Mouse (Mus musculus) layer of hippocampus, adult 2 months (tissue): Measurements from ENCODE around the gene Tenm2. TPM values are rescaled to one million over a fixed set of nuclear protein-coding genes. Genes with fewer than 3 reads are reported as not detected.
A peak's percentile ranks its signal among the peaks of the same experiment; 100 is the strongest.

Experiments
- DNase-seq, 2 experiments: peaks; one replicate each; pipeline ENCODE4 v3.0.0; 2022; ENCODE audit warnings: low spot score in 2 of 2
- H3K27ac ChIP-seq: fragments of 200-600 bp; 2 replicates; pipeline ENCODE4 v1.8.1; 2022
- H3K4me3 ChIP-seq: fragments of 200-600 bp; 2 replicates; pipeline ENCODE4 v1.8.1; 2022; ENCODE audit warnings: mild to moderate bottlenecking
- CTCF ChIP-seq: fragments of 200-600 bp; conservative IDR thresholded peaks from 2 replicates; pipeline ENCODE4 v1.8.1; 2022; ENCODE audit warnings: antibody characterized with exemption, mild to moderate bottlenecking, moderate library complexity
- total RNA-seq, 2 experiments: library from RNA; stranded (reverse); gene quantifications; 2 replicates each; pipeline ENCODE4 v1.2.3; 2021

The Tenm2 gene
- total RNA-seq, 2 experiments from 2014 or later, result 153 to 165 TPM

DNA sequence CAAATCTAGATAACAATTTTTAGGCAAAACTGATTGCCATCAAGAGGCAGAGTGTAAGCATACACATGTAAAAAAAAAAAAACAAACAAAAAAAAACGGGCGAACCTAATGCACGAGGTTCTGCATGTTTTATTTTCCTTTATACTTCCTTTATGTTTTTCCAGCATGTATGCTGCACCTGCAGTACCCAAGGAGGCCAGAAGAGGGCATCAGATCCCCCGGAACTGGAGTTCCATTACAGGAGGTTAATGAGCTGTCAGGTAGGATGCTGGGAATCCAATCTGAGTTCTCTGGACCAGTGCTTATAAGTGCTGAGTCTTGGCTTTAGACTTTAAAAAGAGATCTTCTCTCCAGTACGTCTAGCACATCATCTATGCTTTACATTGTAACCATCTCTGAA, 189.1 kb downstream of the Tenm2 start:
- TF ChIP-seq CTCF, result peak; percentile 77
- no peak overlapping the region for H3K27ac ChIP-seq
- peak in 1 of 2 experiments; percentile 25 for DNase-seq
- no peak overlapping the region for H3K4me3 ChIP-seq

DNA sequence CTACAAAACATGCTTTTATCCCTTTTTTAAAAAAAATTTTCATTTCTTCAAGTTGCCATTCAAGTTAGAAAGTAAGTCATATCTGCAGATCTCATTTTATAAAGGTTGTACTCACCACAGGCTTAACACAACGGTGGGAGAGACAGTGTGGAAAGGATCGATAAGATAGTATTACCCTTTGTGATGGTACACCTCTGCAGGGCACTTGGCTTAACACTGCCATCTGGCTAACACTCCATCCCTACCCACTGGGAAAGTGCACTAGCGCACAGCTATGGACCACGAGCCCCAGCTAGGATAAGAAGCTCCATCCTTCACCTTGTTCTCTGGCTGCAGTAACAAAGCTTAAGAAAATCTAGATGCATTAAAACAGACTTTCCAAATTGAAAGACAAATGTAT, 194.5 kb downstream of the Tenm2 start:
- DNase-seq, result no peak
- TF ChIP-seq CTCF, result no peak
- H3K4me3 ChIP-seq, result no peak overlapping the region
- no peak overlapping the region for H3K27ac ChIP-seq

DNA sequence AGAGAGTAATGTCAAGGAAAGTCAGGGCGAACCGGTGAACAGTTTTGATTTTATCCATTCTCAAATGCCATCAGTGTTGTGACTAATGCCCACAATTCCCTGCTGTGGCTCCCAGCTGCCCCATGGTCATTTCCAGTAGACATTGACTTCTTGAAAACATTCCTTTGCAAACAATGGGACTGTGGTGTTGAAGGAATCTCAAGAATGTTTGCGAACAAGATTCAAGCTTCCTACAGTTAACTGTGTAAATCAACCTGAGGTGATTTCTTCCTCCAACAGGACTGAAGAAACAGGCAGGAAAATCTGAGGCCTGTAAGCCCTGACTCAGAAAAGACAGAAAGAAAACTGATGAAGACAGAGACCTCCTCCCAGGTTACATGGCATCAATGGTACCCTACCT, 196.5 kb downstream of the Tenm2 start:
- Histone ChIP-seq H3K27ac (no peak overlapping the region), H3K4me3 (no peak overlapping the region)
- TF ChIP-seq CTCF, result no peak
- DNase-seq, result no peak

DNA sequence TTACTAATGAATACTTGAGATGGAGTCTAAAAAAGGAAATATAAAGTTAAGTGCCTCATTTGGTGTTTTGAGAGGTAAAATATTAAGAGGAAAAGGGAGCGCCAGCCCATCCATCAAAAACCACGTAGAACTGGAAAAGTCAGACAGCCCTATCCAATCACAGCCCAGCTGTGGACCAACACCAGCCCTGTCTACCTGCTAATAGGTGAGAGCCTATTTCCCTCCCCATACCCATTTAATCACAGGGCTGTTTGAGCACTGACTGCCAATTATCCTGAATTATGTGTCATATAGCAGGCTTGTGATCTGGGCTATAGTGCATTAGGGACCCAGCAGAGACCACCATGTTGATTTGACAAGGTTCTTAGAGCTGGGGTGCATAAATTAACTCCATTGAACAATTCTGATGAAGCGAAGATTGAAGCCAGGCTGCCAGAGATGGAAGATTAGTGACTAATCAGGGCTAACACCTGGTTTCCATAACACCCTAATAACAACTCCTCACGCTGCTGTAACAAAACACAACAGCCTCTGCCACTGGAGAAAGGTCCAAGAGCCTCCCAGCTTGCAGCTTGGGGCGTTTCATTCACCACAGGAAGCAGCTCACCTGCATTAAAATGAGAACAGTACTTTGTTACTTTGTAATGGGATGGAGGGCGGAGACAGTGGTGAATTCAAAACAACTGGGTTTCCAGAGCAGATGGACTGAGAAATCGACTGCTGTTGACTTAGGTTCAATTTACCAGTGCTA, 204.3 kb downstream of the Tenm2 start:
- Histone ChIP-seq H3K4me3 (no peak overlapping the region), H3K27ac (no peak overlapping the region)
- no peak for DNase-seq
- TF ChIP-seq CTCF, result no peak

DNA sequence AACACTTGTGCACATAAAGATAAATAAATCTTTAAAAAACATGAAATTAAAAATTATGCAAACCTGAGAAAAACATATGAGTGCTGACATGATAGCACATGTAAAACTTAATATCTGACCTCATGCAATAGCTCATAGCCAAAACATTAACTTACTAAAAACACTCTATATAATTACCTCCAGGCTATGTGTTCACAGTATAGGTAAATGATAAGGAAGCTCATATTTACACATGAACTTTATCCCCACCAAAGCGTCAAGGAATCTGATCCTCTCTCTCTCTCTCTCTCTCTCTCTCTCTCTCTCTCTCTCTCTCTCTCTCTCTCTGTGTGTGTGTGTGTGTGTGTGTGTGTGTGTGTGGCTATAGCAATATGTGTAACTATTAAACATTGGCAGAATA, 223.9 kb downstream of the Tenm2 start:
- no peak for DNase-seq
- Histone ChIP-seq H3K4me3 (no peak overlapping the region), H3K27ac (no peak overlapping the region)
- no peak for TF ChIP-seq CTCF

- H3K27ac ChIP-seq, result peak overlapping the region; percentile 24; the same call in 1 of the 2 replicates
- no peak overlapping the region for H3K4me3 ChIP-seq
- peak in 1 of 2 experiments; percentile 8 for DNase-seq
- TF ChIP-seq CTCF, result peak; percentile 64
These were observed 226.5 kb downstream of the Tenm2 start for GRCm38 (mm10) chr11:37009243-37009642.

- no peak for DNase-seq
- H3K4me3 ChIP-seq, result no peak overlapping the region
- no peak for TF ChIP-seq CTCF
- H3K27ac ChIP-seq, result no peak overlapping the region
These were observed 238.1 kb downstream of the Tenm2 start for GRCm38 (mm10) chr11:36997668-36998067.

- no peak for TF ChIP-seq CTCF
- no peak for DNase-seq
- Histone ChIP-seq H3K27ac (no peak overlapping the region), H3K4me3 (no peak overlapping the region)
These were observed 244.9 kb downstream of the Tenm2 start for GRCm38 (mm10) chr11:36990895-36991294.

GRCm38 (mm10) chr11:36988776-36989565, 246.8 kb downstream of the Tenm2 start:
- TF ChIP-seq CTCF, result peak; percentile 82
- Histone ChIP-seq H3K4me3 (no peak overlapping the region), H3K27ac (peak overlapping the region; percentile 21)
- peak in 1 of 2 experiments; percentile 48 for DNase-seq

GRCm38 (mm10) chr11:36974142-36974541, 261.6 kb downstream of the Tenm2 start:
- DNase-seq, result no peak
- TF ChIP-seq CTCF, result no peak
- Histone ChIP-seq H3K27ac (no peak overlapping the region), H3K4me3 (no peak overlapping the region)

DNA sequence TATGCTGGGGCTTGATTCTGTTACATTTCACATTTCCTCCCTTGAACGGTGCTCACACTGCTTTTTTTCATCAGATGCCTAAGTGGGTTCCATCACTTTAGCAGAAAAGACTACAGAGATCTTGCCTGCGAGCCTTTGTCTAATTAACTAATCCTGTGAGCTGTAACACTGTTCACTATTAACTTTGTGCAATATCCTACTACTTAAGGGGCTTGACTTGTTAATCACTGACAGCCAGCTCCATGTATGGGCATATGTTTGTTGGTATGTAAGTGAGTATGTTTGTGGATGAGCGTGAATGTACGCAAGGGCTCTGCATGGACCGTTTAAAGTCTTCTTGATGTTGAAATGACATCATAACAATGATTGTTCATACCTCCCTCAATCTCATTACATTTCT, 277.7 kb downstream of the Tenm2 start:
- no peak for DNase-seq
- TF ChIP-seq CTCF, result no peak
- Histone ChIP-seq H3K4me3 (no peak overlapping the region), H3K27ac (no peak overlapping the region)

- Histone ChIP-seq H3K4me3 (no peak overlapping the region), H3K27ac (no peak overlapping the region)
- DNase-seq, result no peak
These were observed 294.3 kb downstream of the Tenm2 start for GRCm38 (mm10) chr11:36941429-36941828.

GRCm38 (mm10) chr11:36940557-36941110, 295.1 kb downstream of the Tenm2 start:
- Histone ChIP-seq H3K4me3 (no peak overlapping the region), H3K27ac (no peak overlapping the region)
- DNase-seq, result no peak
- no peak for TF ChIP-seq CTCF

More at GRCm38 (mm10) chr11:36941429-36941828, 294.3 kb downstream of the Tenm2 start:
- no peak for TF ChIP-seq CTCF
